Mouse (Mus musculus) CD8-positive naive resting alpha-beta T cell, adult 2 months (primary cell): ENCODE measurements around the gene Dohh.

Source experiments
- DNase-seq, 2 experiments: peaks; one replicate each; pipeline ENCODE4 v3.0.0; 2022; ENCODE audit warnings: low read depth in 2 of 2, low spot score in 2 of 2

The Dohh gene

GRCm38 (mm10) chr10:81428507-81428870 lies 44.3 kb downstream of the Dohh start:
- no peak for DNase-seq

- DNase-seq, result no peak
These were observed 44.9 kb downstream of the Dohh start for GRCm38 (mm10) chr10:81429092-81429491.

- DNase-seq, result peak; percentile 25 to 38
These were observed 45.4 kb downstream of the Dohh start for GRCm38 (mm10) chr10:81429605-81430061.

DNA sequence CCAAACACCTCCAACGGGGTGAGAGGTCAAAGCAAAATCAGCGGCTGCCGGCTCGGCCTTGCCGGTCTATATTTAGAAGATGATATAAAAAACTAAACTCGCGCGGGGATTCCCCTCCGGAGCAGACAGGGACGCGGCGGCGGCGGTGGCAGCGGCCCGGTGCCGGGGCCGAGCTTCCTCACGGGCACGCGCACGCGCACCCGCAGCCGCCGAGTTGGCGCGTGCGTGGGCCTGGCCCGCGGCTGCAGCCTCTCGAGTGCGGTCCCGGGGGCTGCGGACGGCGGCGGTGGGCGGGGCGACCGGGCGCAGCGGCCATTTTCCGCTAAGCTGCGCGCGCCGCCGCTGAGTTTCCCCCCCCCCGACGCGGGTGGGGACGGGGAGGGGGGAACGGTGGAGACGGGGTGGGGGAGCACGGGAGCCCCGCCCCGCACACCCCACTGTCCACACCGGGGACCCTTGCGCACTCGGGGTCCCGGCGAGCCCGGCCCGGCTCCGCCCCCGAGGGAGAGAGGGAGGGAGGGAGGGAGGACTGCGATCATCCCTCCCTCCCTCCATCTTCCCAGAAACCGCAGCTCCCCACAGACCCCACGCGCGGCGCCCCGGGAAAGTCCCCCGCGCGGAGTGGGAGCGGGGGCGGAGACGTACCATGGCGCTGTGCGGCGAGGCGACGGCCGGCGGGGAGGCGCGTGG lies 46.1 kb downstream of the Dohh start:
- peak; percentile 47 to 56 for DNase-seq

DNA sequence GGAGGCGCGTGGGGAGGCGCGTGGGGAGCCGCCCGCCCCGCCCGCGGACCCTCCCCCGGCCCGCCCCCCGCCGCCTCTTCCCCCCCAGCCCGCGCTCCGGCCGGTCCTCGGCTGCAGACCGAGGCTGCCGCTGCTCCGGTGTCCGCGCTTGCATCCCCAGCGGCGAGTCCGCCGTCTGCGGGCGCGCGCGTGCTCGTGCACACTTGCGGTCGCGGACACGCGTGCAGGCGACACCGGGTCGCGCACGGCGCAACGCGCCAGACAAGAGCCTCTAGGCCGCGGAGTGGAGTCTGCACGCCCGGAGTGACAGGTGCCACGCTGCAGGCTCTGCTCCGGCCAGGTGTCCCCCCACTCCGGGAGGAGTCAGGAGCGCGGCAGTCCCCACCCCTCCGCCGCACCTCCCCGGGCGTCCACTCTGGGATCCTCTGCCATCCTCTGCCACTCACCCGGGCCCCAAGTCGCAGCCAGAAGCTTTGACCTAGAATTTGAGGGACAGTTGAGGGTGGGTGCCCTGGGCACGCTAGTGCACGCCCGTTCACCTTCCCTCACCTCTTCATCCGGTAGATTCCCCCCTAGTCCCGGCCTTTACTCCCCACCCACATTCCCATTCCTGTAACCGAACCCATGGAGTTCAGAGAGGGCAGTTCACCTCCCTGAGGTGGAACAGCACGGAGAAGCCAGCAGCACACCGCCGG lies 46.8 kb downstream of the Dohh start:
- DNase-seq, result peak in 1 of 2 experiments; percentile 39

DNA sequence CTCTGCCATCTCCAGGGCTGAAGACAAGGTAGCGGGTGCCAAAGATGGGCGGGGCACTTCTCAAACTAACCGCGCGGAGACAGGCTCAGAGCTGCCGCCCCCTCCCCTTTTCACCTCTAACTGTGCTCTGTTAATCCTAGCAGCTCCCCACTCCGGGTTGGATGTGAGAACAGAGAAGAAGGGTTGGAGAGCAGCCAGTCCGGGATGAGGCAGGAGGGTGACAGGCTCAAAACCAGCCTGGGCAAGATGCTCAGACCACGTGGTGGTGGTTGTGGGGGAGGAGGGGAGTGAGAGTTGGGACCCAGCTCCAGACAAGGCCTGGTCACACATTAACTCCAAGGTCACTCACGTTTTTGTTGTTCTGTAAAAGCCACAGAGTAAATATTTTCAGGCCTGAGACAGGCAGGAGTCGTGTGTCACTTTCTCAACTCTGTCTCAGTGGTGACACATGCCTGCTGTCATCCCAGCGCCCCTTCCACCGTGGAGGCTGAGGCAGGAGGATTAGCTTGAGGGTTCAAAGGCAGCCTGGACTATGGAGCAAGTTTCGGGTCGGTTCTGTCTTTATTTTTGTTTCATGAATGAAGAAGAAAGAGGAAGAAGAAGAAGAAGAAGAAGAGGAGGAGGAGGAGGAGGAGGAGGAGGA lies 47.4 kb downstream of the Dohh start:
- no peak for DNase-seq

DNA sequence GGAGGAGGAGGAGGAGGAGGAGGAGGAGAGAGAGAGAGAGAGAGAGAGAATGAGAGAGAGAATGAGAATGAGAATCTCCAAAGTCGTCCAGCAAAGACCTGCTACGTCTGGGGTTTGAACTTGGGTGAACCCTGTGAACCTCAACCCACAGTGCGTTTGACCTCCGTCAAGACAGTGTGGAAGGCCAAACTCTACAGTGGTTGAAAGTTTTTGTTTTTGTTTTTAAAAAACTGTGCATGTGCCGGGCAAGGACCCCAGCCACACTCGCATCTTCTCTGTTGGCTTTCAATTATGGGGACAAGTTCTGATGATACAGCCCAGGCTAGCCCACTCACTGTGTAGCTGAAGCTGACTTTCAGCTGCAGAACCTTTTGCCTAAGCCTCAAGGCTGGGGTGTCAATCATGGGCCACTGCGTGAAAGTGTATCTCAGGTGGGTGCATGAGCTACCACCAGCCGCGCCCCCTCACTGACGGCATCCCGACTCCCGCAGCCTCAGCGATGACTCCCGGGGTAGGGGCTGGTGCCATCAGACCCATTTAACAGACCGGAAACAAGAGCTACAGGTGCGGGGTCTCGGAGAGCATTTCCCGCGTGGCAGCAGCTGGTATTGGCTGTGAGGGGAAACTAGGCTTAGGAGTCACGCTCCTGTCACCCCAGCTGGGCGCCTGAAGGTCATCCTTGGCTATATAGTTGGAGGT lies 48.1 kb downstream of the Dohh start:
- DNase-seq, result no peak

GRCm38 (mm10) chr10:81432868-81433262 lies 48.6 kb downstream of the Dohh start:
- DNase-seq, result peak; percentile 84 to 89

GRCm38 (mm10) chr10:81433541-81434289 lies 49.5 kb downstream of the Dohh start:
- peak; percentile 48 to 52 for DNase-seq

- DNase-seq, result no peak
These were observed 50.4 kb downstream of the Dohh start for GRCm38 (mm10) chr10:81434361-81435263.

GRCm38 (mm10) chr10:81435436-81435835 lies 51.2 kb downstream of the Dohh start:
- DNase-seq, result no peak
